Mouse (Mus musculus): ENCODE data around the gene Fbxo2.

GRCm38 (mm10) chr4:148184564-148184963 lies 24.1 kb downstream of the Fbxo2 start:
- TF ChIP-seq FLI1 (IDR thresholded peaks at IDR 0.05; ENCODE audit: low read length) (no peak), GATA1 (IDR thresholded peaks at IDR 0.05; ENCODE audit: borderline replicate concordance, low read length) (no peak)

Data from megakaryocyte, embryonic 14.5 days (primary cell).